Mouse (Mus musculus) v-Abl transformed pro-B cells (cell line): ENCODE measurements at regions not wholly inside any gene's neighbourhood (a gene's known extent, or its start where the extent isn't known, plus 50 kb on each side); places are given as distances from the start of the nearest gene placed in this dataset.

Experiments
- in situ Hi-C, 2 experiments: fragments of 400-800 bp; cut with MboI; formaldehyde crosslinking; loops; one replicate each; pipeline ENCODE4 v1.15.1; 2025; ENCODE audit not compliant: unreplicated experiment in 2 of 2

DNA sequence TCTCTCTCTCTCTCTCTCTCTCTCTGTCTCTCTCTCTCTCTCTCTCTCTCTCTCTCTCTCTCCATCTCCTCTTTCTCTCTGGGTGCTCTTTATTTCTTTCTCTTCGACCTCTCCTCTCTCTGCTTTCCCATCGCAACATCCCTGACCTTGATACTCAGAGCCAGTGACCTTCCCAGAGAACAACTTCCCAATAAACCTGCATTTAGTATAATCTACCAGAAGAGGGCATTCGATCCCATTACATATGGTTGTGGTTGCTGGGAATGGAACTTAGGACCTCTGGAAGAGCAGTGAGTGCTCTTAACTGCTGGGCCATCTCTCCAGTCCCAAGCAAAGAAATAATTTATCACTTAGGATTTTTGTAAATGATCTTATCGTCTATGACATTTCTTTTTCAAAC, 127.2 kb upstream of the Slc4a7 start:
- in situ Hi-C loops, result loop anchor here (10.0 to 25.0 kb wide), 2 partner anchors 410 to 412 kb away; no protein-coding TSS in a partner anchor

DNA sequence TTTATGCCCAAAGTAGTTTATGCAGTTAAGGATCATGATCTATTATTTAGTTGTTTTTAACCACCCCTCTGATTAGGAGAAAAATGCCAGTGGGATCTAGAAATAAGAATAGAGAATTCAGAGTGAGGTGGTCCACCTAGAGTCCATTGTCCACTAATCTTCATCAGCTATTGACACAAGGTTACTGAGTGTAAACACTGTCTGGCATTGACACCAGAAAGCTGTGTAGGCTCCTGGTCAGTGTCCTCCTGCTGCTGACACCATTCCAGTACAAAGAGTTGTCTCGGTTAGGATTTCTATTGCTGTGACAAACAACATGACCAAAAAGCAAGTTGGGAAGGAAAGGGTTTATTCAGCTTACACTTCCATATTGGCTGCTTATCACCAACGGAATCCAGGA, 110.1 kb upstream of the Slc4a7 start:
- in situ Hi-C loops, result loop anchor here in 1 of 2 experiments (25.0 kb wide), 1 partner anchor 395 kb away; no protein-coding TSS in a partner anchor

DNA sequence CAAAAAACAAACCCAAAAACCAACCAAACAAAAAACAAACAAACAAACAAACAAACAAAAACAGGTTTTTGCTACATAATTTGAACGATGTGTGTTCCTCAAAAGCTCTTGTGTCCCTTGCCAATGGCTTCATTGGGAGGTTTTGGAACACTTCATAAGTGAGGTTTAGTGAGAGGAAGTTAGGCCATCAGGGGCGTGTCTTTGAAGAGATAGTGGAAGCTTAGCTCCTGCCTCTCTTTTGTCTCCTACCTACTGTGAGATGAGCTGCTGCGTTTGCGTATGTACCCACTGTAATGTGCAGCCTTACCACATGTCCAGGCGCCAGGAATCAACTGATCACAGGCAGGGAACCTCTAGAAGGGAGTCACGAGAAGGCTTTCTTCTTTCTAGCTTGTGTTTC, 107.3 kb upstream of the Slc4a7 start:
- in situ Hi-C loops, result loop anchor here (5.0 to 25.0 kb wide), 2 partner anchors 53 to 393 kb away; no protein-coding TSS in a partner anchor

DNA sequence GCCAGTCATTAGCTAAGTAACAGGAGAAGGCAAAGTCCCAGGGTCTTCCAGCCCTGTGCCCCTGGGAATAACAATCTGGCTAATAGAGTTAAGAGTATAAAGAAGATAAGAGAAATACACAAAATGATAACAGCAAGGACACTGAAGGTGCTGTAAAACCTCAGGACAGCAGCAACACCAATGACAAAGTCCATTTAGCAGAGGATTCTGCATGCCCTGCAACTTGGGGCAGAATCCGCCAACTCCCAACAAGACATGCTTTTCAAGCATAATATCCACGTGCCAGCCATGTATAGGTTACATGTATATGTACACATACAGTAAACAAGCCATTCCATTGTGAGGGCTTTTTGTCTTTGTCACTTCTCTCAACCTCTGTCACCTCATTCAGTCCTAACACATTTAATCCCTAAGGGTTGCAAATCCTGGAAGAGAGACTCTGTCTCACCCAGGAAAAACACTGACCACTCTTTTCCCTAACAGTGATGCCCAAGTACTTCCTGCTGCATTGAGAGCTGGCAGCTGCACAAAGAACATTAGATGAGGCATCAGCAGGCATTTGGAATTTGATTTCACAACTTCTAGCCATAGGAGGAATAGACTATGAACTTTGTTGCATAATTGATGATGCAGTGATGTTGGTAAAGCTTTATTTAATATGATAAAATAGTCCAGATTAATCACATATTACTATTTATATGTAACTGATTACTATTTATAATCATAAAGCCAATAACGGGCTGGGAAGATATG, 105.8 kb upstream of the Slc4a7 start:
- in situ Hi-C loops, result loop anchor here (5.0 to 25.0 kb wide), 2 partner anchors 51 to 391 kb away; no protein-coding TSS in a partner anchor

- in situ Hi-C loops, result loop anchor here (5.0 to 25.0 kb wide), 2 partner anchors 48 to 388 kb away; no protein-coding TSS in a partner anchor
These were observed 102.5 kb upstream of the Slc4a7 start for GRCm38 (mm10) chr14:14599586-14599985.

DNA sequence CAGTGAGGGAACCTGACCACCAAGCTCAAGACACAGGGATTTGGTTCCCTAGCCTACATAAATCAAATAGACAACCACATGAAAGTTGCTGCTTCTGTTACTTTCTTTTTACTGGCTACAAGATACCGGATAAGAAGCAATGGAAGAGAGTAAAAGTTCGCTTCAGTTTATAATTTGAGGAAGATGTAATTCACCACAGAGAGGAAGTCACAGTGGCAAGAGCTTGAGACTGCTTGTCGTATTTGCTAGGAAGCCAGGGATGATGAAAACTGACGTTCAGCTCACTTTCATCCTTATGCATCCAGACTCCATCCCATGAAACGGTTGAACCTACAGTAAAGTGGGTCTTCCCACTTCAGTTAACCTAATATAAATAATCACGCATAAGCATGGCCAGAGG, 102.1 kb upstream of the Slc4a7 start:
- in situ Hi-C loops, result loop anchor here (5.0 to 25.0 kb wide), 2 partner anchors 47 to 387 kb away; no protein-coding TSS in a partner anchor

DNA sequence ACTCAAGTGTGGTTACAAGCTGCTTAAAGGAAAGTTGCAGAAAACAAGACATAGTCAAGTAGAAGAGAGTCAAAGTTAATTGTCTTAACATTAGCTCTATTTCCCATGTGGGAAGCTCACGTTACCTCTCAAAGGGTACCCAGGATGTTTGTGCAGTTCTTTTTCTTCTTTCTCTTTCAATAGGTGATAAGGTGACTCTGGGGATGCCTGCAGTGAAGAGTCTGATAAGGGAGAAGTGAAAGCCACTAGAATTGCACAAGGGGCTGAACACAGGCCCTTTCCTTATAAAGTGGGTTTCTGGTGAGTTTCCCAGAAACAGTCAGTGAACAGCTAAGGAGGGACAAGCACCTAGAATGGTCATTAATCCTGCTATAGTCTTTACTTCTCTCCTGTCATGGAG, 98.6 kb upstream of the Slc4a7 start:
- in situ Hi-C loops, result no loop called here

- in situ Hi-C loops, result no loop called here
These were observed 95.0 kb upstream of the Slc4a7 start for GRCm38 (mm10) chr14:14607074-14607473.

DNA sequence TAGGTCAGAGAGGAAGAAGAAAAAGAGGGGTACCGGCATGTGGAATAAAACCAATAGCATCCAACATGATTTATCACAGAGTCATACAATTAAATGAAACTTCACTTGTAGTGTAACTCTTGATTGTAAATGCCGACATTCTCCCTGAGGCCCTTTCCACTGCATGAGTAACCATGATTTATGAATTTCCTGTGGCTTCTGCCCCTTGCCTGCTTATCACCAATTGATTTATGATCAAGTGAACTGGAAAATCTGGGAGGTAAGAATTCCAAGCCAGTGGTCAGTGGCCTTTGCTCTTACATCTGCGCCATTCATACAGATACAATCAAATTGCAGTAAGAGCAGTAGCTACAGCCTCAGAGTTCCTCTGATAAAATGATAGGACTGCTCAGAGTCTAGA, 89.8 kb upstream of the Slc4a7 start:
- in situ Hi-C loops, result no loop called here

GRCm38 (mm10) chr14:14620316-14620715, 81.8 kb upstream of the Slc4a7 start:
- in situ Hi-C loops, result no loop called here

DNA sequence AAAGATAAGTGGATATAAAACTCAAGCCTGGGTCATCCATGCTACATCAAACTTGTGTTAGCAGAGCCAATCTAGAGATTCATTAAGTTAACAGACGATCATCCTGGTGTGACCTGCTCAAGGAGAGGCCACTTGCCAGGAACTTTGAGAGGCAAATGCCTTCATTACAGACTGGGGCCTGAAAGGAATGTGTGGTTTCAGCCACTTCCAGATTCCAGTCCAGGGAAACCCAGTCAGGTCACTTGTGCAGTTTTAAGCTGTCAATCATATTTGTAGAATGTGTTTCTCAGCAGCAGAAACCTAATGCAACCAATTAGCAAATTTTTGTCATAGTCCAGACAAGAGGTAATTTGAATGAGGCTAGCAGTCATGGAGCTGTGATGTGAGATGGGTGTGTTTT, 73.4 kb upstream of the Slc4a7 start:
- in situ Hi-C loops, result no loop called here

DNA sequence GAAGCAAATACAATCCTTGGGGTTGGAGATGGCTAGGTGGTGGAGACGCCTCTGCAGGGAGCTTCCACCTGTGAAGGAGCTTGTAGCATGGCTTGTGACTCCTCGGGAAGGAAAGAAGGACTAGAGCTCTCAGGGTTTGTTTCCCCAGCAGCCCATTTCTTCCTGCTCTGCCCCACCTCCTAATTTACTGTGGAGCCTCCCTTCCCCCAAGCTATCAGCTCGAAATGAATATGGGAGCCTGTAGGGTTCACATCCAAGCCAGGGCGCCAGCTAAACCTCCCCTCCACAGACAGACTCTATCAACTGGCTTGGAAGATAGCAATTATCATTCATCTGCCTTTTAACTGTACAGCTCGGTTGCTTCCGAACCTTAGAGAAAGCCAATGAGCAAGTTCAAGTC, 70.3 kb upstream of the Slc4a7 start:
- in situ Hi-C loops, result no loop called here

DNA sequence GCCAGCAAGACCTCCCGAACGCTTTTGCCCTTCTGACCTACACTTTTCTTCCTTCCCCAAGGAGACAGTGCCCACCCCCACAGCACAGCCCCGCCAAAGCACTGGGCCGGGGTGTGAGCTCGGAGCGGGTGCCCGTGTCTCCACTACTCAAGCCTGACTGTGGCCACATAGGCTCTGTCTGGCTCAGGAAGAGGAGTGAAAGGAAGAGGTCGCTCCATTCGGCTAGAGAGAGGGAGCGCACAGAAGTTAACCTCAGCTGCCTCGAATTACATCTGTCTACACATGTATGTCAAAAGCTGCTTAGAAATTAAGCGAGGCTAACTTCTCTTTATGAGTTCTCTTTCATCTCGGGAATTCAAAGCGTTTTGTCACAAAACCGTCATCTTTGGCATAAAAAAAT, 69.6 kb upstream of the Slc4a7 start:
- in situ Hi-C loops, result no loop called here

- in situ Hi-C loops, result no loop called here
These were observed 68.8 kb upstream of the Slc4a7 start for GRCm38 (mm10) chr14:14632951-14633931.

- in situ Hi-C loops, result no loop called here
These were observed 68.1 kb upstream of the Slc4a7 start for GRCm38 (mm10) chr14:14634021-14634420.

GRCm38 (mm10) chr14:14639102-14640015, 62.7 kb upstream of the Slc4a7 start:
- in situ Hi-C loops, result loop anchor here in 1 of 2 experiments (5.0 kb wide), 2 partner anchors 43 to 78 kb away; no protein-coding TSS in a partner anchor

GRCm38 (mm10) chr14:14640023-14640441, 62.0 kb upstream of the Slc4a7 start:
- in situ Hi-C loops, result no loop called here

DNA sequence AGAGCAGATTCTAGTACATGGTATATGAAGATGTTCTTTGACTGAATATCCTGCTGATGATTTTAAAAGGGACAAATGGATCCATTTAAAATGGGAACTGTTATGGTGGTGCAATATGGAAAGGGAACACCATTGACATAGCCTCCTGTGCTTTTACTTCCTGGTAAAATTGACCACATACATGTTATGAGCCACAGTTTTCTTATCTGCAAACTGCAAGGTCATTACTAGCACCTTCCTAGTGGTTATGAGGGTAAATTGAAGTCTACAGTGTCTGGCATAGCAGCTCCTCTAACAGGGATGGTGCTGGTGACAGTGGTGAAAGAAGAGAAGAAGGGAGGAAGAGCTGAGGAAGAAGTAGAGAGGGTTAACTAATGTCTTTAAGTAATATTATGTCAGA, 61.5 kb upstream of the Slc4a7 start:
- in situ Hi-C loops, result no loop called here

GRCm38 (mm10) chr14:14643533-14643932, 58.5 kb upstream of the Slc4a7 start:
- in situ Hi-C loops, result no loop called here

DNA sequence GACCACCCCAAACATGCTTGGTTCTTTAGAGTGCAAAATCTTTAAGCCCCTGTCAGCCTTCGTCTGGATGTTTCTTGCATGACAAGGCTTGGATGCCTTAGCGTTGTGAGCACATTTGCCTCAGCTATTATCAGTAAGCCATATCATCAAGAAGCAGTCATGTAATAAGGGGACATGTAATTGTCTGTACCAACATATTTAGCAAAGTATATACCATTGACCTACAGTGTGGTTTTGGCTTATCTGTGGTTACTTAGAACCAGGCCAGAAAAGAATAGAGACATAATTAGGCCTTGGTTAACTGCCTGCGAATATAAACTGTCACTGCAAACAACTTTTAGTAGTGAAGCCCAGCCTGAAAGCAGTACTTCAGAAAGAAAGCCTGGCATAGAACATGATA, 57.0 kb upstream of the Slc4a7 start:
- in situ Hi-C loops, result loop anchor here in 1 of 2 experiments (5.0 kb wide), 1 partner anchor 48 kb away; no protein-coding TSS in a partner anchor
